Mouse (Mus musculus): Measurements from ENCODE around the gene Zfp648. TPM values are rescaled to one million over a fixed set of nuclear protein-coding genes. Genes with fewer than 3 reads are reported as not detected.

Gene Zfp648
- polyA plus RNA-seq (2016; fragmentation: Nextera tagmentation; extraction: Ambion mirVana) = 0.10 TPM in 1 of 2 replicates, not detected in the other

DNA sequence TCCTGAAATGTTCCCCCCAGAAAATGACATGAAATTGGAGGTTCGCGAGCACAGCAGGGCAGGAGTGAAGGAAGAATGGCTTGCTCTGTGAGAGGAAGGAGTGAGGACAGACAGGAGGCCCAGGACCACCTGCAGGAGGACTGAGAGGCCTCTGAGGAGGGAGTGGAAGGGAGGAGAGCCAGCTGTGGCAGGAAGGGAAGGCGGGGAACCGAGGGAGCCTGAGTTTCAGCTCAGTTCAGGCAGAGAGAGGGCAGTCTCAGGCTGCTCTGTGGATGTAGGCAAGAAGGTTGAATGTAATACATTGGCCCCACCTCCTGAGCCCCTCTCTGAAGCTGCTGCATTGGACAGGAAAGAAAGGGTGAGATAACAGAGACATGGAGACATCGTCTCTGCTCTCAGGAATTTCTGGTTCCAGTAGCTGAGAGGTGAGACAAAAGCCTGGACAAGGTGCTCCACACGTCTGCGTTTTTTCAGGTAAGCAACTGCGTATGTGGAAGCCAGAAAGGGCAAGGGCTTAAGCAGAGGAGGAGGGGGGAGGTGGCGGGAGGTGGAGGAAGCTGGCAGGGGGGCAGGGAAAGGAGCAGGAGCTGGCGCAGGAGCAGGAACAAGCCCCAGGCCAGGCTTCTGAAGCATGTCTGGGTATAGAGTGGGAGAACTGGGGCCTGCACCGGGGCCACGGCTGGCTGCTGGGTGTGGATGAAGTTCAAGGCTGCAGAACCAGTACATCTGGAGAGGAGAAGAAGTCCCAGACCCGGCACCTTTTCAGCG, at the start of gene Zfp648:
Gene Zfp648, plus strand, starts transcription at position 233 of the 768 bp plus-strand sequence.
- WGBS = 37% methylated on average over 14 of the region's 14 CpGs
- Histone ChIP-seq H3K27ac (no peak within 1 kb of the TSS), H3K27me3 (ENCODE audit: poor library complexity, severe bottlenecking) (peaks cover 57% of the 10 kb centered on the region), H3K4me1 (peaks cover 29% of the 10 kb centered on the region), H3K9me3 (no peaks in the 10 kb centered on the region), H3K36me3 (replicated peaks) (no peaks in the 10 kb centered on the region), H3K4me3 (no peak within 1 kb of the TSS)
- no peak for DNase-seq (ENCODE audit: extremely low spot score, low spot score)

DNA sequence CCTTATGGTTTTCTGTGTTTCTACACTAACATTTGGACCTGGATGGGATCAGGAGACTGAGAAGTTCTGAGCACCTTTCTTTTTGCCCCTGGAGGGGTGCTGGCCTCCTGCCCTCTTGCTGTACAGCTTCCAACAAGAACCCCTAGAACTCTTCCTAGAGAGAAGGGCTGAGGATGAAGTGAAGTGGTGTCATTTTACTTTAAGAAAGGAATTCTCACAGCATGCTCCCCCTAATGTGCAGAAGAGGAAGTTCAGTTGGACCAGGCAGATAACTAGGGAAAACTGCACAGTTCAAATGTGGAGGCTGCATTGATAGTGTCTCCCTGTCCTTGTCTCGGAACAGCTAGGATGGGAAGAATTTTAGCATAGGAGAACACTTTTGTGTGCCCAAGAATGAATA, 48.4 kb upstream of the Zfp648 start:
- no peak overlapping the region for H3K4me3 ChIP-seq
- no peaks in the 10 kb centered on the region for H3K36me3 ChIP-seq (replicated peaks)
- no peak overlapping the region for H3K27ac ChIP-seq
- no peaks in the 10 kb centered on the region for H3K27me3 ChIP-seq (ENCODE audit: poor library complexity, severe bottlenecking)
- DNase-seq (ENCODE audit: extremely low spot score, low spot score) = no peak
- peaks cover 24% of the 10 kb centered on the region for H3K4me1 ChIP-seq
- H3K9me3 ChIP-seq = no peaks in the 10 kb centered on the region
- WGBS = 69% methylated on average over 1 of the region's 1 CpGs

DNA sequence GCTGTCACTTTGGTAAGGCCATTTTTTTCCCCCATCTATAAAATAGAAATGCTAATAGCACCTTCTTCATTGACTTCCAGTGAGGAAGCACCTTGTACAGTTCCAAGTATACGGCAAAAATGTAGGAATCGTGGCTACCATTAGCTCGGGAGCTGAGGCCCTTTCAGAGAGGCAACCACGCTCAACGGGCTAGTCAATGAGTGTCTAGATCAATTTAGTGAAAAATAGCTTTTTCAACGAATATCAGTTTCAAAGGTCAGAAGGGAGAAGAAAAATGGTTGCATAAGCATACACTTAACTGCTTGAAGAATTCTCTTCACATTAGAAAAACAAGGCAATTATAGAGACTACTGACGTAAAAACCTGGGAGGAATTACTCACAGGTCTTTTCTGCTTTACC, 47.2 kb upstream of the Zfp648 start:
- Histone ChIP-seq H3K27ac (no peak overlapping the region), H3K27me3 (ENCODE audit: poor library complexity, severe bottlenecking) (no peaks in the 10 kb centered on the region), H3K4me1 (peaks cover 25% of the 10 kb centered on the region), H3K9me3 (no peaks in the 10 kb centered on the region), H3K36me3 (replicated peaks) (no peaks in the 10 kb centered on the region), H3K4me3 (no peak overlapping the region)
- DNase-seq (ENCODE audit: extremely low spot score, low spot score) = no peak
- 90% methylated on average over 7 of the region's 7 CpGs for WGBS

DNA sequence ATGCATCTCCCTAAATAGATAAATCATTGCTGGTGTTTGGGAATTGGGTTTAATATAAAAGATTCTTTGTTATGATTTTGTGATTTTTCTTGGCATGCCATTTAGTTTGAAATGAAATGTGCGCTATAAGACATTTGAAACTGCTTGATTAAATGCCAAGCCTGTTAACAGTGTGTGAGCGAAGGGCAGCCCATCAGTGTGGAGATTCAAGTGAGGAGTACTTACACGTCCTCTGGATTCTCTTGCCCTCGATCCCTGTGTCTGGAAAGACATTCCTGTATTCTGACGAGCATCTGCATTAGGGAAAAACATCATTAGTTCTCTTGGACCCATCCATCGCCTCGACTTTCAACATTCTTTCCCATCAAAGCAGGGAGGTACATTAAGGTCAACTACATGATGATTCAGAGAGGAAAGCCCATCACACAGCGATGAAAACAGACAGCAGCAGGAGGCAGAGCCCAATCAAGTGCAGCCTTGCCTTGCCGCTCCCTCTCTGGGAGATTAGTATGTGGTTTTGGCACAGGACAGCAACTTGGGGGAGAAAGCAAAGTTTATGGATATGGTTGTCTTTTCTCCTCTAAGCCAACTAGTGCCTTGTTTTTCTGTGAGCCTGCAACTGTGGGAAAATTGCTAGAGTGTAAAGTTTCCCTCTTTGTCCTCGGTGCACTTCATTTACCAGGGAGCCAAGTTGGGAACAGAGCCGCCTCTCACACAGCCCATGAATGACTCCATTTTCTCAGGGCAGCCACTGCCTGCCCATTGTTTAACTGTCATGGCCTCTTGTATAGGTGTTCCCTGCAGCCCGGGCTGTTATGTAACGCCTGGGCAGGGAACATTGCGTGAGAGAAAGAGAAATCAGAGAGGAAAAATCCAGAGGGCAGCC, 44.6 kb upstream of the Zfp648 start:
- WGBS = 57% methylated on average over 14 of the region's 14 CpGs
- Histone ChIP-seq H3K4me3 (no peak overlapping the region), H3K27ac (peak overlapping the region; percentile 81), H3K36me3 (replicated peaks) (no peaks in the 10 kb centered on the region), H3K27me3 (ENCODE audit: poor library complexity, severe bottlenecking) (no peaks in the 10 kb centered on the region), H3K4me1 (peaks cover 15% of the 10 kb centered on the region), H3K9me3 (no peaks in the 10 kb centered on the region)
- DNase-seq (ENCODE audit: extremely low spot score, low spot score) = peak; percentile 25

DNA sequence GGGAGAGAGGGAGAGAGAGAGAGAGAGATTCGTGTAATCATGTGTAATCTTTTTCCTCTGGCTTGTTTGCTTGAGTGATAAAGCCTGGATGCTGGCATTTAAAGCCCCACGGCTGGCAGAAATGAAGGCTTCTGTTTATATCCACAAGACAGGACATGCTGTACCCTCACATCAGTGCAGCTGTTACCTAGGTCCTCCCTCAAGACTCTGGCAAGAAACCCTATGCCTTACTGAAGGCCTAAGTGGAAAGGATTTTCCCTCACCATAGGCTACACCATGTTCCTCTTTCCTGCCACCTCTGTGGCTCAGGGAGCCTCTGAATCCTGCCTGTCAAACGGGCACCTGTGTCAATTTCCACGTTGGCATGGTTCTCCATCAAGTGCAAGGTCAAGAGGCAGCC, 43.9 kb upstream of the Zfp648 start:
- WGBS = 76% methylated on average over 4 of the region's 4 CpGs
- Histone ChIP-seq H3K36me3 (replicated peaks) (no peaks in the 10 kb centered on the region), H3K4me3 (no peak overlapping the region), H3K27me3 (ENCODE audit: poor library complexity, severe bottlenecking) (no peaks in the 10 kb centered on the region), H3K9me3 (no peaks in the 10 kb centered on the region), H3K4me1 (peaks cover 15% of the 10 kb centered on the region), H3K27ac (peak overlapping the region; percentile 81)
- DNase-seq (ENCODE audit: extremely low spot score, low spot score) = no peak

DNA sequence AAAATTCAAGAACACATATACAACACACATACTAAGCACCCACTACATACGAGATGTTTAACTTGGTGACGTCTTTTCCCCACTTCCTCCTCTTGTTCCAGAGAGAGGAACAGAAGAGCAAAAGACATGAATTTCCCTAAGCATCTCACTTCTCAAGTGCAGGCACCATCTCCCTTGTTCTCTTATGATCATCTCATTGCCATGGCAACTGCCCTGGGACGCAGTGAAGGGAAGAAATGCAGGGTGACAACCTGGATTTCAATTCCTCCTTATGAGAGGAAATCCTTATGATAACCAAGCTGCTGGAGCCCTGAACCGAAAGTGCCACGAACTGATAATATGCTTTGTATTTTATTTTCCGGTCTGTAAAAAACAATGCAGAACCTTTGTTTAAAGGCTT, 33.3 kb upstream of the Zfp648 start:
- no peak for DNase-seq (ENCODE audit: extremely low spot score, low spot score)
- Histone ChIP-seq H3K36me3 (replicated peaks) (no peaks in the 10 kb centered on the region), H3K4me1 (no peaks in the 10 kb centered on the region), H3K4me3 (no peak overlapping the region), H3K27me3 (ENCODE audit: poor library complexity, severe bottlenecking) (no peaks in the 10 kb centered on the region), H3K9me3 (no peaks in the 10 kb centered on the region), H3K27ac (no peak overlapping the region)
- WGBS = 89% methylated on average over 6 of the region's 6 CpGs

DNA sequence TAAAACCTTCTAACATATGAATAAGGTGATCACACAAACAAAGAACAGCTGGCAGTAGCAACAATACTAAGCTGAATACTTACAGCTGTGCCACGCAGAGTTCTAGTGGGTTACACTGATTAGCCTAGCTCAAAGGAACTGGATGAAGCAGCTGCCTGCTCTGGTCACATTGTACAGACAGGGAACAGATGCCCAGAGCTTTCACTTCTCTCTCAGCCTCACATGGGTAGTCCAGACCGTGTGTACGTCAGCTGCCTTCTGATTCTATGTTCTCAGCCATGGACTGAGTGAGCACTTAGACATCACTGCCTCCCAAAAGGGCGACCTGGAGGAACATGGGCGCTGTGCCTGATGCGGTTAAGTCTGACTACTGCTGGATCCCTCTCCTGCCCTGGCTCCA, 25.7 kb upstream of the Zfp648 start:
- DNase-seq (ENCODE audit: extremely low spot score, low spot score) = no peak
- no peak overlapping the region for H3K27ac ChIP-seq

DNA sequence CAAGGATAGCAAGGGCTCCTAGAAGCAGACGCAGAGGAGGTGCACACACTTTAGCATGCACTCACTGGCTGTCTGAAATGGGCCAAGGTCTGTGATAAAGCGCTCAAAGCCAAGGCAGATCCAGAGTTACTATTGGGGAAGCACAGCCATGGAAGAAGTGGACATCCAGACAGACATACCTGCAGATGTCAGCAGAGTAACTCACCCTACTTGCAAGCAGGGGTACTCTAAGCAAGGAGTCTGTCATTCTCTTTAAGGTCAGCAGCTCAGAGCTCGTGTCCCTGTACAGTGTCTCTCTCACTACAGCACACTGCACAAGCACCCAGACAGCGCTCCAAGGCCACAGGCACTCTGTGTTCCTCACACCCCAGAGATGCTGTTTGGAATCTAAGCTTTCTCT, 23.2 kb upstream of the Zfp648 start:
- WGBS = 88% methylated on average over 4 of the region's 4 CpGs
- Histone ChIP-seq H3K9me3 (no peaks in the 10 kb centered on the region), H3K27ac (no peak overlapping the region), H3K36me3 (replicated peaks) (no peaks in the 10 kb centered on the region), H3K4me3 (no peak overlapping the region), H3K27me3 (ENCODE audit: poor library complexity, severe bottlenecking) (no peaks in the 10 kb centered on the region), H3K4me1 (peaks cover 9% of the 10 kb centered on the region)
- no peak for DNase-seq (ENCODE audit: extremely low spot score, low spot score)

More for the DNA sequence above, 25.7 kb upstream of the Zfp648 start:
- H3K27me3 ChIP-seq (ENCODE audit: poor library complexity, severe bottlenecking) = no peaks in the 10 kb centered on the region
- H3K4me1 ChIP-seq = peaks cover 8% of the 10 kb centered on the region
- no peak overlapping the region for H3K4me3 ChIP-seq
- H3K36me3 ChIP-seq (replicated peaks) = no peaks in the 10 kb centered on the region
- WGBS = 87% methylated on average over 6 of the region's 6 CpGs
- H3K9me3 ChIP-seq = no peaks in the 10 kb centered on the region

DNA sequence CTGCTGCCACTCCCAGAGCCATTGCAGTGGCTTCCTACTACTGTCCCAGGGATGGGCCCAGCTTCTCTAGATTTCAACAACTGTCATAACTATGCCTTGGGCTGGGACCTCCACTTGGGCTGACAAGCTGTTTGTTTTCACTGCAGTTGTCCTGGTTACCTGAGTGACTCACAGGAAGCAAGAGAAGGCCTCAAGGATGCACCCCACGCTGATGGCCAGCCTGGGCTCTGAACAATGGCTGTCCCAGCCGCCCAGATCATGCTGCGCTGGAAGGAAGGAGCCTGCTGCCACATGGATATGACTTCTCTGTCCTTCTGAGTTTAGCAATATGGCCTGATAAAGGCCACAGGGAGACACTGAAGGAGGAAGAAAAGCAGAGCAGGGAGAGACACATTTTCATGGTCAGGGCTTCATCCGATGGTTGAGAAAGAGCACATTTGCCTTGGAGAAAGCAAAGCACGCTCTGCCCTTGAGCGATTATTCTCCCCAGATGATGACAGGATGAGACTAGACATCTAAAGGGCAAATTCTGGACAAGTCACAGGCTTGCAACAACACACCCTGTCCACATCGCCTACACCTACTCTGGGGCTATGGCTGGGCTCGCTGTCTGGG, 22.3 kb upstream of the Zfp648 start:
- Histone ChIP-seq H3K4me1 (peaks cover 14% of the 10 kb centered on the region), H3K9me3 (no peaks in the 10 kb centered on the region), H3K36me3 (replicated peaks) (no peaks in the 10 kb centered on the region), H3K27me3 (ENCODE audit: poor library complexity, severe bottlenecking) (no peaks in the 10 kb centered on the region), H3K4me3 (no peak overlapping the region), H3K27ac (no peak overlapping the region)
- 89% methylated on average over 8 of the region's 8 CpGs for WGBS
- DNase-seq (ENCODE audit: extremely low spot score, low spot score) = no peak

DNA sequence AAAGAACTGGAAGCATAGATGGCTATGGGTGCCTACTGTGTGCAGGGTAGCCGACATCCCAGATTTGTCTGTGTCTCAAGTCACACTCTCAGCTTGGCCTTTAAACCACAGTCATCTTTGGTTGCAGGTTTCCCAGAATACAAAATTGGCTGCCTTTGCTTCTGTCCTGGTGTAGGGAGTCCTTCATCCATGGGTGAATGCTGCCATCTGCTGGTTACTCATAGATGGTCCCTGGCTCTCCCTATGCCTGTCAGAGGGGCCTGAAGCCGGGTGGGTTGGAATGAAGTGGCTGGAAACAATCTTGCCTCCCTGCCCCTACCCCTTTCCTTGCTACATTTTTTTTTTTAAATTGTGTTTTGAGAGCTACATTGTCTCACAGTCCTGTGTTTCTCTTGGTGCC, 20.0 kb upstream of the Zfp648 start:
- 39% methylated on average over 2 of the region's 2 CpGs for WGBS
- DNase-seq (ENCODE audit: extremely low spot score, low spot score) = peak; percentile 72
- no peaks in the 10 kb centered on the region for H3K9me3 ChIP-seq
- no peak overlapping the region for H3K27ac ChIP-seq
- H3K27me3 ChIP-seq (ENCODE audit: poor library complexity, severe bottlenecking) = no peaks in the 10 kb centered on the region
- H3K36me3 ChIP-seq (replicated peaks) = no peaks in the 10 kb centered on the region
- 0 out of 2 replicates have a peak, but pooled peaks cover 5% of the 10 kb centered on the region for H3K4me1 ChIP-seq
- H3K4me3 ChIP-seq = no peak overlapping the region

DNA sequence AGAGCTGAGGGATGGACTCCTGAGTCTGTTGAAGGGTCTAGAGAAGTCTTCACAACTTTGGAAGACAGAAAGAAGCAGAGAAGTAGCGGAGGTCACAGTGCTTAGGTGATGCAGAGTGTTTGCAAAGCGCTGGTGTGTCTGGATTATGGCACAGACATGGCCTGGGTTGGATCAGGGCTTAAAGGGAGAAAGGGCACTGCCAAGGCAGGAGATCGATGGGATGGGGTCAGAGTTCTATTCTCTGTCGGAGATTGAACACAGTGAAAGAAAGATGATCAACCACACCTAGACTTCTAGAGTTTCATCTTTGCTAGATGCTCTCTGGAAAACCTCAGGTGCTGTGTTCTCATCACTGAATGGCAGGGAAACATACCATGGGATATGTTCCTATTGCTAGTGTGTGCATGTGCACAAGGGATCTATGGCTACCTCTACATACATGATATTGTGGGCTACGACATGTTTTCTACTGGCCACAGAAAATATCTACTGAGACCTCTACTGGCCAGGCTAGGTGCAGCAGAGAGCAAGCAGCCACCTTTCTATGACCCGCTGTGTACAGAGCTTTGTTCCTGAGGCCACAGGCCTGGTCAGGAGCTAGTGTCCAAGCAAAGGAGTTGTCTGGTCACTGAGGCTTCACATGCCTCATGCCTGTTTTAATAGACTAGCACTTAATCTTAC, 18.5 kb upstream of the Zfp648 start:
- H3K4me1 ChIP-seq = 0 out of 2 replicates have a peak, but pooled peaks cover 5% of the 10 kb centered on the region
- no peak overlapping the region for H3K27ac ChIP-seq
- H3K27me3 ChIP-seq (ENCODE audit: poor library complexity, severe bottlenecking) = no peaks in the 10 kb centered on the region
- H3K4me3 ChIP-seq = no peak overlapping the region
- no peak for DNase-seq (ENCODE audit: extremely low spot score, low spot score)
- no peaks in the 10 kb centered on the region for H3K36me3 ChIP-seq (replicated peaks)
- WGBS = 76% methylated on average over 6 of the region's 6 CpGs
- no peaks in the 10 kb centered on the region; the same call in 1 of the 2 replicates for H3K9me3 ChIP-seq

DNA sequence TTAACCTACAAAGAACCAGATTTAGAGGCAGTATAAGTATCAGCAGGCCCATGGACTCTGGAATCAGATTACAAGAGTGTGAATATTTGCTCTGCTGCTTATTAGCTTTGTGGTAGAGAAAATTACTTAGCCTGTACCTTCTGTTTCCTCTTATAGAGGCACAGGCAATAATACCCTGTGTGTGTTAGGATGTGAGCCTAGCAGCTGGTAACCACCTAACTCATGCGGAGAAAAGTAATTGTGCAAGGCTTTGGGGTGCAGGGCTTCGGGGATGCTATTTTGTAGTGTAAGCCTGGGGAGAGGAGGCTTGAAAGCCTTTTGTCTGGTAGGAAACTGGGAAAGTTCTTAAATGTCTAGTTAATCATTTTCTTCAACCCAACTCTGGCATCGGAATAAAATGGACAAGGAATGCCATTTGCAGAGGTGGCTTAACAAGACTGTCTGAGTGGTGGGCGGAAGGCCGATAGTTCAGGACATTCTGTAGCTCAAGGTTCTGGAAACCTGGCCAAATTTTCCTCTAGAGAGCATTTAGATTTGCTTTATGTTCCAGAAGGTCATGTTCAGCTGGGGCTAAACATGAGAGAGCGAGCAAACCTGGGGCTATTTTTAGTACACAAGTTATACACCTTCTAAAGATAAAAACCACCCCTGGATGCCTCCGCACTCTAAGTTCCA, 17.8 kb upstream of the Zfp648 start:
- Histone ChIP-seq H3K27ac (no peak overlapping the region), H3K27me3 (ENCODE audit: poor library complexity, severe bottlenecking) (no peaks in the 10 kb centered on the region), H3K9me3 (no peaks in the 10 kb centered on the region; the same call in 1 of the 2 replicates), H3K36me3 (replicated peaks) (no peaks in the 10 kb centered on the region), H3K4me1 (peaks cover 5% of the 10 kb centered on the region; the same call in 1 of the 2 replicates), H3K4me3 (no peak overlapping the region)
- DNase-seq (ENCODE audit: extremely low spot score, low spot score) = no peak
- WGBS = 91% methylated on average over 7 of the region's 7 CpGs

Data from forebrain, embryonic 10.5 days (tissue).